Mouse (Mus musculus): ENCODE data around the gene Itga10.
"Not testable (repeated sequence)": the region's sequence is repeated elsewhere in the genome, so short reads cannot be mapped to it uniquely, and the experiment has no call there.

Itga10 gene

GRCm38 (mm10) chr3:96680269-96680956 lies 35.0 kb downstream of the Itga10 start:
- no peak for DNase-seq (ENCODE audit: low spot score in 2 of 2)

GRCm38 (mm10) chr3:96683496-96683895 lies 38.1 kb downstream of the Itga10 start:
- DNase-seq (ENCODE audit: low spot score in 2 of 2): no peak

GRCm38 (mm10) chr3:96684151-96684821 lies 38.9 kb downstream of the Itga10 start:
- no peak for DNase-seq (ENCODE audit: low spot score in 2 of 2)

GRCm38 (mm10) chr3:96684822-96685156 lies 39.4 kb downstream of the Itga10 start:
- DNase-seq (ENCODE audit: low spot score in 2 of 2): no peak

GRCm38 (mm10) chr3:96686057-96686456 lies 40.7 kb downstream of the Itga10 start:
- not testable (repeated sequence) for DNase-seq (ENCODE audit: low spot score in 2 of 2)

GRCm38 (mm10) chr3:96688854-96689253 lies 43.5 kb downstream of the Itga10 start:
- no peak for DNase-seq (ENCODE audit: low spot score in 2 of 2)

GRCm38 (mm10) chr3:96690298-96690697 lies 44.9 kb downstream of the Itga10 start:
- DNase-seq (ENCODE audit: low spot score in 2 of 2): no peak

- DNase-seq (ENCODE audit: low spot score in 2 of 2): peak in 1 of 2 experiments; percentile 36
Measured at GRCm38 (mm10) chr3:96692506-96692905, 47.1 kb downstream of the Itga10 start.

- DNase-seq (ENCODE audit: low spot score in 2 of 2): no peak
Measured at GRCm38 (mm10) chr3:96693579-96693978, 48.2 kb downstream of the Itga10 start.

- DNase-seq (ENCODE audit: low spot score in 2 of 2): peak; percentile 46 to 63
Measured at GRCm38 (mm10) chr3:96696198-96696765, 50.9 kb downstream of the Itga10 start, which contains the start of gene Pias3. Gene Pias3, plus strand, starts transcription at chr3:96696384.

GRCm38 (mm10) chr3:96696766-96697732 lies 51.7 kb downstream of the Itga10 start:
- peak; percentile 74 to 84 for DNase-seq (ENCODE audit: low spot score in 2 of 2)

- DNase-seq (ENCODE audit: low spot score in 2 of 2): no peak
Measured at GRCm38 (mm10) chr3:96698993-96699690, 53.8 kb downstream of the Itga10 start.

- no peak for DNase-seq (ENCODE audit: low spot score in 2 of 2)
Measured at GRCm38 (mm10) chr3:96700376-96700775, 55.0 kb downstream of the Itga10 start.

GRCm38 (mm10) chr3:96701003-96701402 lies 55.6 kb downstream of the Itga10 start:
- no peak for DNase-seq (ENCODE audit: low spot score in 2 of 2)

- DNase-seq (ENCODE audit: low spot score in 2 of 2): peak in 1 of 2 experiments; percentile 30
Measured at GRCm38 (mm10) chr3:96704778-96705177, 59.4 kb downstream of the Itga10 start.

GRCm38 (mm10) chr3:96706217-96706616 lies 60.8 kb downstream of the Itga10 start:
- DNase-seq (ENCODE audit: low spot score in 2 of 2): no peak

- no peak for DNase-seq (ENCODE audit: low spot score in 2 of 2)
Measured at GRCm38 (mm10) chr3:96706984-96707383, 61.6 kb downstream of the Itga10 start.

- DNase-seq (ENCODE audit: low spot score in 2 of 2): peak; percentile 70 to 91
Measured at GRCm38 (mm10) chr3:96707903-96708683, 62.7 kb downstream of the Itga10 start, which contains the start of gene Nudt17. Gene Nudt17, minus strand, starts transcription at chr3:96708562.

- no peak for DNase-seq (ENCODE audit: low spot score in 2 of 2)
Measured at GRCm38 (mm10) chr3:96708684-96709064, 63.3 kb downstream of the Itga10 start.

Data from cerebellum, postnatal 4 days (tissue).